Mouse (Mus musculus): ENCODE data around the gene Tbc1d22b. TPM values are rescaled to one million over a fixed set of nuclear protein-coding genes. Genes with fewer than 3 reads are reported as not detected.
A peak's percentile ranks its signal among the peaks of the same experiment; 100 is the strongest.
"Not testable (repeated sequence)": the region's sequence is repeated elsewhere in the genome, so short reads cannot be mapped to it uniquely, and the experiment has no call there.

The Tbc1d22b gene
- total and polyA plus RNA-seq, 3 experiments = 5.3 to 30.2 (median 26.2) TPM

- ATAC-seq (ENCODE audit: extremely low read depth, insufficient number of reproducible peaks, low FRiP score, poor library complexity, severe bottlenecking) (no peak), DNase-seq (ENCODE audit: low spot score) (no peak)
- peaks cover 81% of the 10 kb centered on the region for H3K36me3 ChIP-seq (replicated peaks)
- no peak for TF ChIP-seq GATA1 (IDR thresholded peaks at IDR 0.05; ENCODE audit: borderline replicate concordance, low read length)
- TF ChIP-seq GATA2 (IDR thresholded peaks at IDR 0.05; ENCODE audit: borderline replicate concordance, low read depth, low read length) = no peak
- TF ChIP-seq CTCF (IDR thresholded peaks at IDR 0.05; ENCODE audit: low read depth, low read length) = no peak
- no peak for TF ChIP-seq POLR2AphosphoS5 (IDR thresholded peaks at IDR 0.05; ENCODE audit: insufficient replicate concordance, low read depth, low read length)
- no peak for TF ChIP-seq TAL1 (conservative IDR thresholded peaks at IDR 0.05; ENCODE audit: low read depth, low read length)
- H3K4me3 ChIP-seq (ENCODE audit: low read depth, low read length) = no peak overlapping the region
- H3K27me3 ChIP-seq (ENCODE audit: insufficient read depth, low read length) = no peaks in the 10 kb centered on the region
- no peaks in the 10 kb centered on the region for H3K9me3 ChIP-seq (replicated peaks)
- no peaks in the 10 kb centered on the region for H3K4me1 ChIP-seq (ENCODE audit: insufficient read depth, low read depth, low read length)
Observed at GRCm38 (mm10) chr17:29595891-29596770, 46.5 kb downstream of the Tbc1d22b start.

GRCm38 (mm10) chr17:29596771-29597132 lies 47.2 kb downstream of the Tbc1d22b start:
- Histone ChIP-seq H3K9me3 (replicated peaks) (no peaks in the 10 kb centered on the region), H3K27me3 (ENCODE audit: insufficient read depth, low read length) (no peaks in the 10 kb centered on the region), H3K4me3 (ENCODE audit: low read depth, low read length) (no peak overlapping the region), H3K36me3 (replicated peaks) (peaks cover 83% of the 10 kb centered on the region), H3K4me1 (ENCODE audit: insufficient read depth, low read depth, low read length) (no peaks in the 10 kb centered on the region)
- ATAC-seq (ENCODE audit: extremely low read depth, insufficient number of reproducible peaks, low FRiP score, poor library complexity, severe bottlenecking) (no peak), DNase-seq (ENCODE audit: low spot score) (no peak)
- no peak for TF ChIP-seq POLR2AphosphoS5 (IDR thresholded peaks at IDR 0.05; ENCODE audit: insufficient replicate concordance, low read depth, low read length)
- TF ChIP-seq CTCF (IDR thresholded peaks at IDR 0.05; ENCODE audit: low read depth, low read length) = no peak
- no peak for TF ChIP-seq GATA2 (IDR thresholded peaks at IDR 0.05; ENCODE audit: borderline replicate concordance, low read depth, low read length)
- no peak for TF ChIP-seq TAL1 (conservative IDR thresholded peaks at IDR 0.05; ENCODE audit: low read depth, low read length)
- TF ChIP-seq GATA1 (IDR thresholded peaks at IDR 0.05; ENCODE audit: borderline replicate concordance, low read length) = no peak

- H3K27me3 ChIP-seq (ENCODE audit: insufficient read depth, low read length) = no peaks in the 10 kb centered on the region
- H3K36me3 ChIP-seq (replicated peaks) = peaks cover 87% of the 10 kb centered on the region
- H3K4me3 ChIP-seq (ENCODE audit: low read depth, low read length) = no peak overlapping the region
- DNase-seq (ENCODE audit: low spot score) = no peak
- no peaks in the 10 kb centered on the region for H3K9me3 ChIP-seq (replicated peaks)
- no peaks in the 10 kb centered on the region for H3K4me1 ChIP-seq (ENCODE audit: insufficient read depth, low read depth, low read length)
- no peak for ATAC-seq (ENCODE audit: extremely low read depth, insufficient number of reproducible peaks, low FRiP score, poor library complexity, severe bottlenecking)
- TF ChIP-seq GATA2 (IDR thresholded peaks at IDR 0.05; ENCODE audit: borderline replicate concordance, low read depth, low read length) (no peak), TAL1 (conservative IDR thresholded peaks at IDR 0.05; ENCODE audit: low read depth, low read length) (no peak), CTCF (IDR thresholded peaks at IDR 0.05; ENCODE audit: low read depth, low read length) (no peak), GATA1 (IDR thresholded peaks at IDR 0.05; ENCODE audit: borderline replicate concordance, low read length) (no peak), POLR2AphosphoS5 (IDR thresholded peaks at IDR 0.05; ENCODE audit: insufficient replicate concordance, low read depth, low read length) (no peak)
Observed at GRCm38 (mm10) chr17:29599051-29599450, 49.5 kb downstream of the Tbc1d22b start.

GRCm38 (mm10) chr17:29599537-29599936 lies 50.0 kb downstream of the Tbc1d22b start:
- H3K36me3 ChIP-seq (replicated peaks) = peaks cover 87% of the 10 kb centered on the region
- no peak overlapping the region for H3K4me3 ChIP-seq (ENCODE audit: low read depth, low read length)

GRCm38 (mm10) chr17:29601391-29601790 lies 51.8 kb downstream of the Tbc1d22b start:
- no peak for TF ChIP-seq GATA2 (IDR thresholded peaks at IDR 0.05; ENCODE audit: borderline replicate concordance, low read depth, low read length)
- no peak for TF ChIP-seq POLR2AphosphoS5 (IDR thresholded peaks at IDR 0.05; ENCODE audit: insufficient replicate concordance, low read depth, low read length)
- TF ChIP-seq TAL1 (conservative IDR thresholded peaks at IDR 0.05; ENCODE audit: low read depth, low read length) = no peak
- TF ChIP-seq GATA1 (IDR thresholded peaks at IDR 0.05; ENCODE audit: borderline replicate concordance, low read length) = no peak
- TF ChIP-seq CTCF (IDR thresholded peaks at IDR 0.05; ENCODE audit: low read depth, low read length) = no peak
- Histone ChIP-seq H3K4me3 (ENCODE audit: low read depth, low read length) (no peak overlapping the region), H3K9me3 (replicated peaks) (no peaks in the 10 kb centered on the region), H3K4me1 (ENCODE audit: insufficient read depth, low read depth, low read length) (peaks cover 4% of the 10 kb centered on the region), H3K27me3 (ENCODE audit: insufficient read depth, low read length) (no peaks in the 10 kb centered on the region), H3K36me3 (replicated peaks) (peaks cover 87% of the 10 kb centered on the region)
- ATAC-seq (ENCODE audit: extremely low read depth, insufficient number of reproducible peaks, low FRiP score, poor library complexity, severe bottlenecking) (no peak), DNase-seq (ENCODE audit: low spot score) (no peak)

More at GRCm38 (mm10) chr17:29599537-29599936, 50.0 kb downstream of the Tbc1d22b start:
- no peaks in the 10 kb centered on the region for H3K27me3 ChIP-seq (ENCODE audit: insufficient read depth, low read length)
- no peaks in the 10 kb centered on the region for H3K9me3 ChIP-seq (replicated peaks)
- no peaks in the 10 kb centered on the region for H3K4me1 ChIP-seq (ENCODE audit: insufficient read depth, low read depth, low read length)
- TF ChIP-seq POLR2AphosphoS5 (IDR thresholded peaks at IDR 0.05; ENCODE audit: insufficient replicate concordance, low read depth, low read length) (no peak), GATA1 (IDR thresholded peaks at IDR 0.05; ENCODE audit: borderline replicate concordance, low read length) (no peak), TAL1 (conservative IDR thresholded peaks at IDR 0.05; ENCODE audit: low read depth, low read length) (no peak), GATA2 (IDR thresholded peaks at IDR 0.05; ENCODE audit: borderline replicate concordance, low read depth, low read length) (no peak), CTCF (IDR thresholded peaks at IDR 0.05; ENCODE audit: low read depth, low read length) (no peak)
- ATAC-seq (ENCODE audit: extremely low read depth, insufficient number of reproducible peaks, low FRiP score, poor library complexity, severe bottlenecking) = no peak
- no peak for DNase-seq (ENCODE audit: low spot score)

- Histone ChIP-seq H3K9me3 (replicated peaks) (no peaks in the 10 kb centered on the region), H3K36me3 (replicated peaks) (peaks cover 84% of the 10 kb centered on the region), H3K4me1 (ENCODE audit: insufficient read depth, low read depth, low read length) (peaks cover 12% of the 10 kb centered on the region), H3K27me3 (ENCODE audit: insufficient read depth, low read length) (no peaks in the 10 kb centered on the region), H3K4me3 (ENCODE audit: low read depth, low read length) (no peak overlapping the region)
- ATAC-seq (ENCODE audit: extremely low read depth, insufficient number of reproducible peaks, low FRiP score, poor library complexity, severe bottlenecking) = no peak
- DNase-seq (ENCODE audit: low spot score) = peak; percentile 69
- no peak for TF ChIP-seq TAL1 (conservative IDR thresholded peaks at IDR 0.05; ENCODE audit: low read depth, low read length)
- TF ChIP-seq CTCF (IDR thresholded peaks at IDR 0.05; ENCODE audit: low read depth, low read length) = peak; percentile 88
Observed at GRCm38 (mm10) chr17:29603283-29603682, 53.7 kb downstream of the Tbc1d22b start.

GRCm38 (mm10) chr17:29613453-29613852 lies 63.9 kb downstream of the Tbc1d22b start:
- ATAC-seq (ENCODE audit: extremely low read depth, insufficient number of reproducible peaks, low FRiP score, poor library complexity, severe bottlenecking); H3K4me3 ChIP-seq (ENCODE audit: low read depth, low read length); DNase-seq (ENCODE audit: low spot score); H3K27me3 ChIP-seq (ENCODE audit: insufficient read depth, low read length); H3K9me3 ChIP-seq (replicated peaks): not testable (repeated sequence)
- Histone ChIP-seq H3K36me3 (replicated peaks) (peaks cover 22% of the 10 kb centered on the region), H3K4me1 (ENCODE audit: insufficient read depth, low read depth, low read length) (peaks cover 39% of the 10 kb centered on the region)

All from G1E (cell line).